Mouse (Mus musculus) spleen, postnatal 36 days (tissue): ENCODE measurements around the gene Gm21060.
"Not testable (repeated sequence)": the region's sequence is repeated elsewhere in the genome, so short reads cannot be mapped to it uniquely, and the experiment has no call there.

Experiments
- DNase-seq, 2 experiments: peaks; one replicate each; pipeline ENCODE4 v3.0.0; 2022; ENCODE audit warnings: low spot score in 2 of 2, mixed read lengths in 1 of 2

Gm21060 gene

GRCm38 (mm10) chr19:61296969-61297368 is at the start of gene Gm21060:
TSS of gene Gm21060 (minus strand) at chr19:61297069.
- no peak for DNase-seq

- not testable (repeated sequence) for DNase-seq
These were observed 24.0 kb upstream of the Gm21060 start for GRCm38 (mm10) chr19:61320844-61321243.

DNA sequence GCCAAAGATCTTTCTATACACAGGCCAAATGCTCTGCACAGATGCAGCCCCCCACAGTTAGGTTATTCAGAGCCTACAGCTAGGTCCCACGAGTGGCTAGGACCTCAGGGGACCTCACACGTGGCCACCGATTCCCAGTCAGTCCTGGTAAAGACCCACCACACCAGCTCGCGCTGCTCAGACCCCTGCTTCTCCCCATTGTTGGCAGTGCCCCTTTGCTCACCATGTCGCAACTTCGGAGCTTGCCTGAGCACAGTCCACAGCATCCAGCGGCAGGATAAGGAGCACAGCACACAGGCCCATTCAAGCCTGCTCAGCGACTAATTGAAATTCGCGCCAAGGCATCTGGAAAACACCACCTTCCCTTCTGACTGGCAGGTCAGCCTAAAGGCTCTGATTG is 16.3 kb upstream of the Gm21060 start:
- DNase-seq = not testable (repeated sequence)

DNA sequence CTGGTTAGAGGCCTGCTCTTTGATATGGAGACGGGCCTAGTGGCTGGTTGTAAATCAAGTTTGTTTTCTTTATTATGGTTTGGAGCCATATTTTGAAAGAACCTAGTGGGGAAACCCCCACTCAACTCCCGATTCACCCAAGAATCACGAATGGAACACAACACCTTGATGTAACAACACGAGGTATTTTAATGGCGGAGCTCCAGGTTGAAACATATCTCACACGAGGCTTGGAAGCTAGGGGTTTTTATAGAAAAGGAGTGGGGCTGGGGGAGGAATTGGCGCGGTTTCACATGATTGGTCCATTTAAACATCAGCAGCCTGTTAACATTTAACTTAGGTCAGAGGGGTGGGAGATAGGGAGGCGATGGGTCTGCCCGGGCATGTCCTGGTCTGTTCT is 15.5 kb upstream of the Gm21060 start:
- not testable (repeated sequence) for DNase-seq

DNA sequence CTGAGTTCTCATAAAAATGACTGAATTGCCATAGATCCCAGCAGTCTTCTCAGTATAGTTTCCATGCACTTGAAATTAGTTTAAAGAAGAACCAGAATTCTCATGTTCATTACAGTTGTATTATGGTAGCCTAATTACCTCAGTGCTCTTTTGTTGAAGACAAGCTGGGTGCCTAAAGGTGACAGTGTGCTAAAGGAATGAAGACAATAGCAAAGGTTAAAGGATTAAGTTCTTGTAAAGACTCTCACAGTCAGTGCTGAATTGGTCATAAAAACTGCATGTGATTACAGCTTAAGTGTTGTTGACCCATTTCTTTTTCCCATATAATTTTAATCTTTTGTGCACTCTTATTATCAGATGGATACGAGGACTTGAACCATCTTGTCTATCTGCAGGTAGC is 11.2 kb upstream of the Gm21060 start:
- DNase-seq = not testable (repeated sequence)

DNA sequence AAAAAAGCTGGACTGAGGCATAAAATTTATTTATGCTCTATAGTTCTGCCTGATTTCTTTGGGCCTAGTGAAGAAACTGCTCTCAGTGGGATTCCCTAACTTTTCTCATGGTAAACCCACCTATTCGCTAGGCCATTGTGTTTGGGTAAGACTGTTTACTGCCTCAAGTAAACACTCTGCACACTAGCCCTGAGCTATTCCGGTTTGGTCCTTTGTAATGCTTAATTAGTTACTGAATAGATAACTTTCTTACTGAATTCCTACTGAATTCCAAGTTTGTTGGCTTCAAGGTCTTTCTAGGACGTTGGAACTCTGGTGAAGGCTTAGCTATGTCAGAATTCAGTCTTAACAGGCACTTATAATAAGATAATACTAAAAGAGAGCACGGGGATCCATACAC is 11.8 kb downstream of the Gm21060 start:
- DNase-seq = not testable (repeated sequence)

- DNase-seq = no peak
These were observed 13.3 kb downstream of the Gm21060 start for GRCm38 (mm10) chr19:61283581-61283980.

DNA sequence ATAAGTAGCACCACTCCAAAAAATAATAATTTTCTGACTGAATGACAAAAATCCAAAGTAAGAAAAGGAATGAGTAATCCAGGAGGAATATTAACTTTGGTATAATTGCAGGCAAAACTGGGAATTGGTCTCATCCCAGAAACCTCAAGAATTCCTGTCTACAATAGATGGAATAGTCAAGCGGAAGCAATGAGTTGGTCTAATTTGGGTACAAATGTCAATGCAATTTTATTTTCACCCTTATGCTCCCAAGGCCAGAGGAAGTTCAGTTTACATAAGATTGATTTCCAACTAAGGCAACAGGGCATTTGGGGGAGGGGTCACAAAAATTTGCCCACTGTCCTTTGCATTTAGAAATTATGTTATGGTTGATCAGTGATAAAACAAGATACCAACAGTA is 21.4 kb downstream of the Gm21060 start:
- DNase-seq = no peak

GRCm38 (mm10) chr19:61269141-61269540 is 27.7 kb downstream of the Gm21060 start:
- not testable (repeated sequence) for DNase-seq

DNA sequence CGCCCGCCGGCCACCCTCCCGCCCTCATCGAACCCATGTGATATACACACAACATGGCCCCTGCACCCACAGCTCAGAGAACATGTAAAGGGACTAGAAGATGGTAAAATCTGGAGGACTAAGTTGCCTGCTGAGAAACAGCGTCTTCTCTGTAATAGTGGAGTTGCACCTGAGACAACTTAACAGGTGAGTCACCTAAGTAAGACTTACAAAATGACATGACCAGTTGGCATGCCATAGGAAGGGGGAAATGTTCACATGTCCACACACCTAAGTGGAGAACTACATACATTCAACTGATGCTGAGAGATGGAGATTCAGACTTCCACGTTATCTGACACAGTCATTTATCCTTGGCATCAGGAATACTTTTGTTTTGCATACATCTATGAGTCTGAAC is 29.7 kb downstream of the Gm21060 start:
- DNase-seq = no peak

DNA sequence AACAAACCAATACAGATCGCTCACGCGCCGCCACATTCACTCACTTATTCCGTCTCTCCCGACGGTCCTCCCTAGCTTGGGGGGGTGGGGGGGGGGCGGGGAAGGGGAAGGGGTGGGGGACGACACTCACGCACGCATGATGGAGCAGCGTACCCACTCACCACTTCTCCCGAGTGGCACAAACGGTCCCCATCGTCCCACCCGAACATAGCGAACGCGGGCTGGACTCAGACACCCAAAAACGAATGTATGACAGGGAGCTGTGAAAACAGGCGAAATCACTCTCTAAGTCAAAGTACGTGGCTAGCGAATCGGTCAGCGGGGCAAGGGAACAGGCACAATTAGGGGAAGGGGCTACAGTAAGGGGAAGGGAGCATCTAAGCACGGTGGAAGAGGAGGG is 30.2 kb downstream of the Gm21060 start:
- DNase-seq = peak in 1 of 2 experiments; percentile 27

- DNase-seq = peak; percentile 68 to 70
These were observed 30.6 kb downstream of the Gm21060 start for GRCm38 (mm10) chr19:61266246-61266615.

GRCm38 (mm10) chr19:61265349-61266245 is 31.3 kb downstream of the Gm21060 start:
- DNase-seq = peak; percentile 90 to 93

GRCm38 (mm10) chr19:61264933-61265332 is 31.9 kb downstream of the Gm21060 start:
- no peak for DNase-seq

DNA sequence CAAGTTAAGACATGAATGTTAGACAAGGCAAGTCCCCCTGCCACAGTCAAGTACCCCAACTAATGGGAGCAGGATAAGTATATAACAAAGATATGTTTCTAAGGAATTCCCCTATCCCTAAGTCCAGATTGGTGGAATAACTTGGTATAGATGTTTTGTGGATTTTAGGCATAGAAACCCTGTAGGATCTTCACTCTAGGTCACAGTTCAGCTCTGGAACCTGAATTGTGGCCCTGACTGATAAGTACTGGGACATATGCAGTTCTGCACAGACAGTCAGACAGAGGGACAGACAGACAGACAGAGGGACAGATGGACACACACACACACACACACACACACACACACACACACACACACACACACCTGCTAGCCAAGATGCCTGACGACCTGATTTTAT is 32.6 kb downstream of the Gm21060 start:
- DNase-seq = peak in 1 of 2 experiments; percentile 20

DNA sequence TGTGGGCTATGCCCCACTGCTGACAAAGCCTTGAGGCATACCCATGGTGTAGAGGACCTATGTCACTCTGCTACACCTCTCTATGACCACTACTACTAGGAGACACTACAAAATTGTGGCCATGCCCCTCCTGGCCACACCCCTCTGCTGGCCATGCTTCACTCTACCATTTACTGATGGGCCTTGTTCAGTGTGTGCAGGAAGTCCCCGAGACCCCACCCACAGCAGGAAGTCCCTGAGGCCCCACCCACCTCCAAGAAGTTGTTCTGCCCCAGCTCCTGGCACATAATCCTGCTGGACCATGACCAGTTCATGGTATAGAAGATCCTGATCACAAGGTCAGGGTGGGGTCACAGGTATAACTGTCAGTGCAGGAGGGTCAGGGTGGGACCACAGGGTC is 35.6 kb downstream of the Gm21060 start:
- DNase-seq = no peak

DNA sequence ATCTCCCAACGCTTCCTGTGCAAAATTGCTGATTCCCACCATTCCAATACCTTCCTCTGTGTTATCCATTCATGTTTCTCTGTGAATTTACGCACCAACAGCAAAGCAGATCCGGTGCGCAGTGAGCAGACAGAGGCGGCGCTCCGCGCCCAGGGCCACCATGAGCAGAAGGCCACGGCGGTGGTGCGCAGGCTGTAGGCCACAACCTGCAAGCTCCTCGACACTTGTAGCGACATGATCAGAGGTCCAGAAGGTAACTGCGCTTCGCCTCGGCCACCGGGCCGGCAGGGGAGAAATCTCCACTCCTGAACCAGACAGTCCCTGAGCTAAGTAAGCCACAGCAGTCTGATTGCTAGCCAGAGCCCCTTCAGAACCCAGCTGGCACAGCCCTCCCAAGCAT is 39.1 kb downstream of the Gm21060 start:
- DNase-seq = no peak

- DNase-seq = no peak
These were observed 40.5 kb downstream of the Gm21060 start for GRCm38 (mm10) chr19:61256166-61256887.

GRCm38 (mm10) chr19:61247334-61247733 is 49.5 kb downstream of the Gm21060 start:
- DNase-seq = not testable (repeated sequence)
